Mouse (Mus musculus): ENCODE results near the gene 4933427D14Rik.

DNA sequence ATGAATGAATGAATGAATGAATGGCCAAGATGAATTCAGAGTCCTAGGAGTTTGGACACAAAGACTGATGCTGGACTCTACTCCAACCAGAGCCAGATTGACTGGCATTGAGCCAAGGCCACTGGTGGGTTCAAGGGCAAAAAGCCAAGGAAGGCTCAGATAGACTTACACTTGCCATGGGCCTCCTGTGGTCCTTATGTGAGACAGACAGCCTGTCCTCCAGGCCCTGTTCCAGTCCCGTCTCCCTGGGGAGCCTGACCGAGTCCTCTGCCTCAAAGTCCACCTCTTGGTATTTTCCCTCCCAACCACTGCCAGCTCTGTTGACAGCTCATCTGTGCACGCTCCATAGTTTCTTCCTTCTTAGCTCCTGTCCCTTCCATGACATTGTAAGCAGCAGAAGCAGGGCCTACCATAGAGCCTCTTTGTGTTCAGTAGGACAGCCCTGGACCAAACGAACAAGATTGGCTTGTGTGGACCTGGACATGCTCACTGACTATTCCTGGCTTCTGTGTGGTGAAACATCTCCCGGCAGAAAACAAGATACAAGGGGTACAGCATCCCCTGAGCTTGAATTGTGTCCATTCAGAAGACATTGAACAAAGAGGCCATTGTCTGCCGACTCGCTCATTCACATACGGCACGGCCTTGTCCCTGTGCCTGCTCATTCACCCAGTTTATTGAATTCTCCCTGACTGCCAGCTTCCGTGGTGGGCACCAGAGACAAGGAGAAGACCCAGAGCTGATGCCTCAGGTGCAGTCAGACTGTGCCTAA lies 18.9 kb upstream of the 4933427D14Rik start:
- TF ChIP-seq CTCF (IDR thresholded peaks at IDR 0.05; ENCODE audit: low read depth, low read length) (no peak), EP300 (IDR thresholded peaks at IDR 0.05; ENCODE audit: insufficient read depth, low read depth, low read length) (no peak)

Measured in ES-Bruce4 (cell line).